Mouse (Mus musculus): ENCODE results near the gene Aig1. TPM values are rescaled to one million over a fixed set of nuclear protein-coding genes. Genes with fewer than 3 reads are reported as not detected.

Aig1 gene
- total RNA-seq, 1 experiment from 2014 or later: 7.9 TPM

DNA sequence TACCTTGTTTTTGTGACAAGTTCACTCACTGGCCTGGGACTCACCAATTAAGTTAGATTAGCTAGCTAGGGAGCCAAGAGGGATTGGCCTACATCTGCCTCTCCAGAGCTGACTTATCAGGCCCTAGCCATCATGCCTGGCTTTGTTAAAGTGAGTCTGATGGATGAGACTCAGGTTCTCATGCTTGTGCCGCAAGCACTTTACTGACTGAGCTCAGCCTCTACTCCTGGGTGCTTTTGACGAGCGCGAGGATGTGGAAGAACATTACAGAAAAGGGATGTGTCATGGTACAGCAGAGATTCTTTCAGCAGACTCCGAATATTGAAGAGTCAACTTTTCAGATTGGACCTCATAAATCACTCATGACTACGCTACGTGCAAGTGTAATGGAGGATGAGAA lies 12.8 kb downstream of the Aig1 start:
- no peak for ATAC-seq (replicated peaks; ENCODE audit: insufficient number of reproducible peaks, low FRiP score, low TSS enrichment, poor library complexity, severe bottlenecking)

DNA sequence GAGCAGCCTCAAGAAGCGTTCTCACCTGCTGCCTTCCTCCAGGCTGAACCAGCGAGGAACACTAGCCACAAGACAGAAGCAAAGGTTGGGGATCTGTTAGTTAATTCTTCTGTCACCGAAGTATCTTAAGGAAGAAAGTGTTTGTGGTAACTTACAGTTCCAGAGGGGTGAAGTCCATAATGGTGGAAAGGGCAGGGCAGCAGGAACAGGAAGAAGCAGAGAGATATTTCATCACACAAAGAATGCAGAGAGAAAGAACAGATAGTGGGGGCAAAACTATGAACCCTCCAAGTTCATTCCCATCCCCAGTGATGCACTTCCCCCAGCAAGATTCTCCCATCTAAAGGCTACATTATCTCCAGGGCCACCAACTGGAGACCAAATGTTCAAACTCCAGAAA lies 13.7 kb downstream of the Aig1 start:
- ATAC-seq (replicated peaks; ENCODE audit: insufficient number of reproducible peaks, low FRiP score, low TSS enrichment, poor library complexity, severe bottlenecking): no peak

DNA sequence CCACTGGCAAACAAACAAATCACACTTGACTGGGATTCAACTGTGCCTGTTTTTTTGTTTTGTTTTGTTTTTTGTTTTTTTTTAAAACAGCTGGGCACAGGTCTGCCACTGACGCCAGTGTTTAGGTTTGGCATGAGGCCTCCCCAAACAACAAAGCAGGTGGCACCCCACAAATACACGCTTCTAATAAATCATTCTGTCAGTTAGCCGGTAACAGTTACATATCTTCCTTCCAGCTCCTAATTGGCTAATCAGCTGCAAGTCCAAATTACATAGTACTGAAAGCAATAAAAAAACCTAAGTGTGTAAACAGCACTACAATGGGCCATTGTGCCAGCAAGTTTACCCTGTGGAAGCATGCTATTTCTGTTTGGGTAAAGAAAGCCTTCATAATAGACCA lies 18.7 kb downstream of the Aig1 start:
- ATAC-seq (replicated peaks; ENCODE audit: insufficient number of reproducible peaks, low FRiP score, low TSS enrichment, poor library complexity, severe bottlenecking): no peak

DNA sequence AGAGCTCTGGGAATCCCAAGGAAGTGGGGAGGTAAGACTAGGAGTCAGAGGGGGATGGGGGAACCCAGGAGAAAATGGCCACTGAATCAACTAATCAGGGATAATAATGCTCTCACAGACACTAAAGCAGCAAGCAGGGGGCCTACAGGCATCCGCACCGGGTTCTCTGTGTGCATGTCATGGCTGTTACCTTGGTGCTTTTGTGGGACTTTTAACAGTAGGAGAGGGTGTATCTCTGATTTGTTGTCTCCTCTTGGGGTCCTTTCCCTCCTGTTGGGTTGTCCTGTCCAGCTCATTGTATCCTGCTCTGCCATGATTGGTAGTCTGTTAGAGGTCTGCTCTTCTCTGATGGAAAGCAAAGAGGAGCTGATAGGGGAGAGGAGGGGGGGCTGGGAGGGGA lies 19.6 kb downstream of the Aig1 start:
- ATAC-seq (replicated peaks; ENCODE audit: insufficient number of reproducible peaks, low FRiP score, low TSS enrichment, poor library complexity, severe bottlenecking): no peak

DNA sequence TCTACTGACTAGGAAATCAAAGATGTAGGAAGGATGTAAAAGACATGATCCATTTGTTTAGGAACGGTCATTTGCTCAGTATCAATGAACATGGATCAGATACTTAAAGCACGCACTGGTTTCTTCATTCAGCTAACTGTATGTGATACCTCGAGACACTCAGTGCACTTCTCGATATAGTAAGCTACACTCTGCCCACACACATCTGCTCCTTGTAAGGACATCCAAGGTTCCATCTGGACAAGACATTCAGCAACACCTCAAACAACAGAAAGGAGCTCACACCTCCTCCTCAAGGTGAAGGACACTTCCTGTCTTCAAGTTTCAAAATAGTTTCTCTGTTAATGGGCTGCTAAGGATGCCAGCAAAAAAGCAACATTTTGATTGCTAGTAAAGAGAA lies 23.9 kb downstream of the Aig1 start:
- ATAC-seq (replicated peaks; ENCODE audit: insufficient number of reproducible peaks, low FRiP score, low TSS enrichment, poor library complexity, severe bottlenecking): no peak

DNA sequence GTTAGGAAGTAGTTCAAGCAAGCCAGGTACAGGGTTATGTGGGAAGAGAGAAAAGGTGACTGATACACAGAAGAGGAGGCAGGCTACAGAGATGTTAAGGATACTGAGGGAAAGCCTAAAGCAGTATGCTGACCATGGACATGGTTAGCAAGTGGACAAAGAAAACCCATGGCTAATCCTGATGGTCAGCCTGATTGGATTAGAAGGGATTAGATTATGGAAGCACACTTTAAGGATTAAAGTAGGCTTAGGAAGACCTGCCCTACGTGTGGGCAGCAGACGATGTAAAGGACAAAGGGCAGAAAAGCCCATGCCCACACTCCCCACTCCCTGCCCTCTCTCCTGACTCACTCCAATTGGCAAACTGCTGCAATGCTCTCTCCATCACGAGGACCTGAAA lies 25.0 kb downstream of the Aig1 start:
- ATAC-seq (replicated peaks; ENCODE audit: insufficient number of reproducible peaks, low FRiP score, low TSS enrichment, poor library complexity, severe bottlenecking): no peak

DNA sequence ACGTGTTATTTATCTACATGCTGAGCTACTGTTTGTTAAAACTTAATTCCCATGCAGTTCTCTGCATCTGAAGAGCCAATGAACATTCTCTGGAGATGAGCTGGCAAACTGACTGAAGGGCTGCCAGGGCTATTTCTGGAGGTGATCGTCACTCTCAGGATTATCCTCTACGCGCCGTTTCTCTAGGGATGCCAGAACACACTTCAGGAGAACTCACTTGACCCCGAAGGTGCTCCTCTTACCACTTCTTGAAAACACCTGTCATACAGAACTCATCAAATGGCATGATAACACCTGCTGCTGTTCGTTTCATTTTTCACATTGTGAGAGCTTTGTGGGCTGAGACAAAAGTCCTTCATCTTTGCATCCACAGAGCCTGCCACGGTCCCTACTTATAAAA lies 25.9 kb downstream of the Aig1 start:
- no peak for ATAC-seq (replicated peaks; ENCODE audit: insufficient number of reproducible peaks, low FRiP score, low TSS enrichment, poor library complexity, severe bottlenecking)

DNA sequence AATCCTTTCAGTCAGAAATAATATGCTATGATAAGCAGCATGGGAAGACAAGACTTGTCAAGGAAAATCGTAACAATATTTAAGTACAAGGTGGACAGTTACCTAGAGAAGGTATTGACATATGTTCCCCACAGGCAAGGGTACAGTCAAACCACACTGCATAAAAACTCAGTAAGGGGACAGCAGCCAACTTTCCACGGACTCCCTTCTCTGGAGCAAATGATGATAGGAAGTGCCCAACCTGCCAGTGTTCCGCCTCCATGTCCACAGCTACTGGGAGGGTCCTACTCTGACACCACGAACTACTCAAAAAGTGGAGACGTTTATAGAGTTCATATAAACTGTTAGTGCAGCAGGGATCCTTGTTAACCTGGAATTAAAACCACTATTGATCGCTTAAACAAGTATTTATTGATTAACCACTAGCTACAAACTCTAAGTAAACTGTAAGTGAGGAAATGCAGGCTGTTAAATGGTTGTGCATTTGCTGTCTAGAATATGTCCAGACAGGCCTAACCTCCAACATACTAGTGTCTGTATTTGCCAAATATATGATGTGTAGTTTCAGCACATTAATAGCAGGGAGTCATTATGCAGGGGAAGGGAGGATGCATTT lies 30.2 kb downstream of the Aig1 start:
- no peak for ATAC-seq (replicated peaks; ENCODE audit: insufficient number of reproducible peaks, low FRiP score, low TSS enrichment, poor library complexity, severe bottlenecking)

DNA sequence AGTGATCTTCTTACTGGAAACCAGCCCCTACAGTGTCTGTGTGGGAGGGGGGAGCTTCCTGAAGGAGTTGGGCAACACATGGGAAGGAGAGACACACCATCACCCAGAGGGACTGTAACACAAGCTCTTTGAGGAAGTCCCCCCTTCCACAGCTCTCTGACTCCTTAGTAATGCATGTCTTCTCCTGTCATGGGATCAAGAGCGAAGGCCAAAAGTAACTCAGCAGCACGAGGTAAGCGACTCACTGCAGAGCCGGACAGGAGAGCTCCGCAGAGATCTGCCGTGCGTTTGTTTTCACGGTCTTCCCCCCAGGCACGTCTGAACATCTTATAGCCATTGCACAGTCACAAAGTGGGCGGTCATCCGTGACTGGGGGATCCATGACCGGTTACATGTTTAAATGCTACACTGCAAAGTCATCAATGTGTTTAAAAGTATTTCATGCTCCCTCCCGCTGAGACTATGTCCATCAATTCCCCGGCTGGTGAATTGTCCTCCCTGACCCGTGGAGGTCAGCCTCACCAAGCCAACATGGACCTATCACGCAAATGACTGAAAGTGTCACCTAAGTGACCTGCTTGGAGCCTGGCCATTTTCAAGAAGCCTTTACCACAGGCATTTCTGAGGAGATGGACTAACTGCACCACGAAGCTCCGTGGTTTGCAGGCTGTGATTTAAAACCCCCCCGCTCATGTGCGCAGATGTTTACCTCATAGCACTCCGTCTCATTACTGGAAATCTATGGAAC lies 30.9 kb downstream of the Aig1 start:
- ATAC-seq (replicated peaks; ENCODE audit: insufficient number of reproducible peaks, low FRiP score, low TSS enrichment, poor library complexity, severe bottlenecking): no peak

DNA sequence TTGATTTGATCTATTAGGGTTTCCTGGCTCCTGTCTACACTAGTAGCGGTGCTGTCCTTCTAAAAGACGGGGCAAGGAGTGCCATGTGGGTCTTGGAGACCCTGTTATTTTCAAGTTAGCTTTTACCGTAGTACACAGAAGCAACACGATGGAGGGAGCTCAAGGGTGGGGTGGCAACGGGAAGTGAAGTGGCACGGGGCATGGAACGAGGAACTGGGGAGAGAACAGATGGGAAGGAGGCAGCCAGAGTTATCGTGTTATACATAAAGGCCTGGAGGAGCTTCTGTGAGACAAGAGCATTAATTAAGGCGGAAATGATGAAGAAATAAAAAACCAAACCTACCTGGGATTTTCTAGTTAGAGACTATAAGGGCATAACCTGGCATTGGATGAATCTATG lies 31.8 kb downstream of the Aig1 start:
- no peak for ATAC-seq (replicated peaks; ENCODE audit: insufficient number of reproducible peaks, low FRiP score, low TSS enrichment, poor library complexity, severe bottlenecking)

DNA sequence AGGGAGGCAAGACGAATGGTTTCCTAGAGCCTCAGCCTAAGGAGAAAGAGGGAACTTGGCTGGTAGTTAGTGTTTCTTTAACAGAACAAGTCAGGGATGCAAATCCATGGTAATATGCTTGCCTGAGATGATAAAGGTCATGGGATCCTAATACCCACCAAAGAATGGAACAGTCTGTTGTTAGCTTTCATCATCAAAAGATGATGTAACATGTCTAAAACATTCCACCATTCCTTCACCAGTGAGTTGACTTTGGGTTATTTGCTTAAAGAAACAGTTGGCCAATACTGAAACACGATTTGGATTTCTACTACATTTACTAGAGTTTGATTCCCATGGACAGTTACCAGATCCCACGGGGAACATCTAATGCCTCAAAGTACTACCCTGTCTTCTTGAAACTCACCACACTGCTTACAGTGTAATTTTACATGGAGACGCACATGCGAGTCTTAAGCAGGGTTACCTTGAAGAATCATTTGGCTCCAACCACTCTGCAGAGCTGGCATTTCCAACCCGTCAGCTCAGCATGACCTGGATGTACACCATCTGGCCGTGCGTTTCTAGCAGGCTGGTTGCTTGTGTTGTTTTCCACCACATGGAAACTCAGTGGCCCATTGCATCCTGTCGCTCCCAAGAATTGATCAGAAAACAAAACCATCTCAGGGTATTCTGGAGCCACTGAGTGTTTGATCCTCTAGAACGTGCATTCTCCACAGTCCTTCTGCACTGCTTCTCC lies 32.9 kb downstream of the Aig1 start:
- ATAC-seq (replicated peaks; ENCODE audit: insufficient number of reproducible peaks, low FRiP score, low TSS enrichment, poor library complexity, severe bottlenecking): no peak

DNA sequence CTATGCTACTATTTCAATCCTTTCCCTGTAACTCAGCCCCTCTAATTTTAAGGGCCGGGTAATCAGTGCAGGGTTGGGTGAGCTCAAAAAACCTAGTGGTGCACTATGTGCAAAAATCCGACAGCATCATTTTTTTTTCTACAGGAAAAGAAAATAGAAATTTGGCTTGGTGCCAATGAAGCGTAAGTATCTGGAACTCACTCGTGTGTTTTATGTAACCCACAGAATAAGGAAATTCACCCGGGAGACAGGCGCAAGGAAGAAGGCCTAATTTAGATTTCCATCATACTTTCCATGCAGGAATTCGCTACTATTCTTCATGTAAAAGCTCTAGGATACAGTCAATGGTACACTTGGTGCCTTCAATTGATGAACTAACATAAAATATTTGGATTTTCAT lies 34.7 kb downstream of the Aig1 start:
- ATAC-seq (replicated peaks; ENCODE audit: insufficient number of reproducible peaks, low FRiP score, low TSS enrichment, poor library complexity, severe bottlenecking): no peak

DNA sequence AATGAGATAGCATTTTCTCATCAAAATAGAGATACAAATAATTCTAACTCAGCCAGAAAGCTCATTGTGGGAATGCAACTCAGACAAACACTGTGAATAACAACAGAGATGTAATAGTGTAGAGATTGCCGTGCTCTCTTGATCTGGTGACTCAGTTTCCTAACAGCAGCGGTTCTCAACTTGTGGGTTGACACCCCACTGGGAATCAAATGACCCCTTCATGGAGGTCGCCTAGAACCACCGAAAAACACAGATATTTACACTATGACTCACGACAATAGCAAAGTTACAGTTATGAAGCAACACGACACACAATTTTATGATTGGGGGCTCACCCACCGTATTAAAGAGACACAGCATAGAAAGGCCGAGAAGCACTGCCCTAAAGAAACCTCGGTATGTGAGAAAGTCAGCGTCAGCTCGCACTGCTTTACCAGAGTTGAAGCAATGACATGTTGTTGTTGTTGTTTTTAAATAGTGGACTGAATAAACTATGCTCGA lies 35.7 kb downstream of the Aig1 start:
- no peak for ATAC-seq (replicated peaks; ENCODE audit: insufficient number of reproducible peaks, low FRiP score, low TSS enrichment, poor library complexity, severe bottlenecking)

DNA sequence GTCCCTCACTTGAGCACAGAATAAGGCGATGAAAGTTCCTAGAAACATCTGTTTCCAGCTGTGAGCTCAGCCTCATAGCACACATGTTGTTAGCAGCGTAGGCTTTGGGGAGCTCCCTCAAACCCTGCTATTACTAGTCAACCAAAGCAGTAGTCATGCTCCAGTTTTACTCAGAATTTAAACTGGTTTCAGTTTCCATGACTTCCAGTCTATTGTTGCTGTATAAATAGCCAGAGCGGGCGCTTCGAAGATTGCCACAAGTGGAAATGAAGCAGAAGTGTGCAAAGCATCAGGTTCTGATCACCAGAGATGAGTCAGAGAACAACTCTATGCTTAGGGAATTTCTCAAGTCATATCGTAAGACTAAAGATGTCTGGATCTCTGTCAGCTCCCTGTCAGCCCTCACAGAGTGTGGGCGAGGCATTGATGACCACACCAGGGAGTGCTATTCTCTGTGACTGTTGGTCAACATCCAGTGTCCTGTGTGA lies 36.2 kb downstream of the Aig1 start:
- ATAC-seq (replicated peaks; ENCODE audit: insufficient number of reproducible peaks, low FRiP score, low TSS enrichment, poor library complexity, severe bottlenecking): peak; percentile 73

DNA sequence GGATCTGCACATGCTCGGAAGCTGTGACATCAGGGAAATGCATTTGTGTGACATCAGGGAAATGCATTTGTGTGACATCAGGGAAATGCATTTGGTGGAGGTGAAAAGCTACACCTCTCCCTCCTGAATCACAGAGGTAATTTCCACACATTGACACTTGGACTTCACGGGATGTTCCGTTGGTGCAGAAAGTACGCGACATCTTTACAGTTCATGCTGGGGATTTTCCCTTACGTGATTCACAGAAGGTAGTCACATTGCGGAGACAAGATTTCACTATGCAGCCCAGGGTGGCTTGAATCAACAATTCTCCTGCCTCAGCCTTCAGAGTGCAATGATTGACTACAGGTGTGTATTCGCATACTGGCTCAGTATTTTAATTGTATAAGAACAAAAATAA lies 41.6 kb downstream of the Aig1 start:
- no peak for ATAC-seq (replicated peaks; ENCODE audit: insufficient number of reproducible peaks, low FRiP score, low TSS enrichment, poor library complexity, severe bottlenecking)

DNA sequence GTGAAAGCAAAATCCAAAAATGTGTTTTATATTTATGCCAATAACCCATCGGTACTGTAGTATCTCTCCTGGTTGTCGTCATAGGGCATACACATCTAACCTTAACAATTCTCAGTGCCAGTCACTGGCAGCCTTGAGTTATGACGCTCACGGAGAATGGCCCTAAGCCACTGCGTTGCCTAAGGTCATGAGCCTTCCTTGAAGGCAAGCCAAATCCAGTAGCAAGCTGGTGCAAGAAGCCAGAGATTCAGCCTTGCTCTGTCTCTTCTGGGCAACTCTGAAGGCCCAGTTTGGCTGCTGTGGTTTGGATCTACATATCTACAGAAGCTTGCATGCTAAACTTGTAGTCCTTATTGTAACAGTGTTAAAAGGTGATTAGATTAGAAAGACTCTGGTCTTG lies 55.2 kb downstream of the Aig1 start:
- ATAC-seq (replicated peaks; ENCODE audit: insufficient number of reproducible peaks, low FRiP score, low TSS enrichment, poor library complexity, severe bottlenecking): no peak

DNA sequence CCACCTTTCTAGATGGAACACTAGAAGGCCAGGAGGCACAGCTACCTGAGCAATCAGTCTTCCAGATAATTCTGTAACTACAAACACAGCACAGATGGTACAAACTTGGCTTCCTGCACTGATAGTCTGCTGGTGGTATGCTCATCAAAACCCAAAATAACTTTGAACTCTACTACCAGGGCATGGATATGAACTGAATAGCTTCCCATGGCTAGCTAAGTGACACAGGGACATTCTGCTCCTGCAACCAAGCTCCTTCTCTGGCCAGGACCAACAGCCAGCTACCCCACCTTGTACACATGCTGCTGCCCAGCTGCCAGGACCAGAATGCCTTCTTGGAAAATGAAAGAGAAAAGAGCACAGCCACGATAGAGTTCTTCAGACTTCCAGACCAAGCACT lies 60.5 kb downstream of the Aig1 start:
- no peak for ATAC-seq (replicated peaks; ENCODE audit: insufficient number of reproducible peaks, low FRiP score, low TSS enrichment, poor library complexity, severe bottlenecking)

DNA sequence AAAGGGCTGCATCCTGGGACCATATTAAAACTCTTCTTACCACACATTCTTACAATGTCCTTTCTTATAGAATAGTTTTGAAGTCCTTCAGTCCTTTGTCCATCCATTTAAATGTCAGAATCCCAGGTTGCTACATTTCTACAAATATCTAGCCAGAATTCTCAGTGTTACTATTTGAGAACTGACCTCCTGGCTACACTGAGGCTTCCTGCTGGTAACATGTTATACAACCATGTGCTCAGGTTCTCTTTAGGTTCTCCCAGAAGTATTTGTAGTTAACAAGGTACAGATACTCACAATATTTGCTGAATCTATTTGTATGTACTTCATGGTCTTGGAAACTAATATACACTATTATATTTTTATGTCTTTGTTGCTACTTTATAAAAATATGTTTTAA lies 62.0 kb downstream of the Aig1 start:
- ATAC-seq (replicated peaks; ENCODE audit: insufficient number of reproducible peaks, low FRiP score, low TSS enrichment, poor library complexity, severe bottlenecking): no peak

DNA sequence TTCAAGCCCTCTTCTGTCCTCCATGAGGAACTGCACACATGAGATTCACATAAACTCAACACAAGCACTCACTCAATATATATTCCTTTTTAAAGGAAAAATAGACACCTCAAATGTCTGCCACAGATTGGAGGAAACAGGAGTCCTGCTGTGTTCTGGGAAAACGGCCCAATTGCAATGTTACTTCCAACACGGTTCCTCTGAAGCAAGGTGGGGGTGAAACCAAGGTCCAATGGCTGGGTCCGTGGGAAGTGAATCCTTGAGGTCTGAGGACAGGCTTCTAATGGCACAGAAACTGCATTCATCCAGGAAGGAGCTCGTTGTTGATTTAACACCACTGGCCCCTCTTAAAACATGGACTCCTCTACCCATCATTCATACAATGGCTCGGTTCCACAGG lies 67.5 kb downstream of the Aig1 start:
- ATAC-seq (replicated peaks; ENCODE audit: insufficient number of reproducible peaks, low FRiP score, low TSS enrichment, poor library complexity, severe bottlenecking): no peak

DNA sequence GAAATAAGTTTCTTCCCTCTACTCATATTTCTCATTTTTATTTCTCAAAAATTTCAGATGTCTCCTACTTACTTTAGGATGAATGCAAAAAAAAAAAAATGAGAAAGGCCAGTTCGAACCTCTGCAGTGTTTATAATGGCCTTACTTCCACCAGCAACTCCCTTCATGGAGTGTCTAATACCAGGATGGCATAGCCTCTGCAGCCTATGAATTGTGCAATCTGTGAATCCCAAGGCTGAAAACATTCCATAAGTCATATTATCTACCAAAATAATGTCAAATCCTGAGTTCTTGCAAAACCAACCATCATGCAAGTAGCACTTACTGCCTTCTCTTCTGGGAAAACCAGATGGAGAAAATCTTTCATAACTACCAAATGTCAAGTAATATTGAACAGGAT lies 75.3 kb downstream of the Aig1 start:
- no peak for ATAC-seq (replicated peaks; ENCODE audit: insufficient number of reproducible peaks, low FRiP score, low TSS enrichment, poor library complexity, severe bottlenecking)
